Mouse (Mus musculus): ENCODE results near the gene Med16. TPM values are rescaled to one million over a fixed set of nuclear protein-coding genes. Genes with fewer than 3 reads are reported as not detected.

Gene Med16
- polyA plus RNA-seq, 1 experiment from 2014 or later, result 54.7 TPM

DNA sequence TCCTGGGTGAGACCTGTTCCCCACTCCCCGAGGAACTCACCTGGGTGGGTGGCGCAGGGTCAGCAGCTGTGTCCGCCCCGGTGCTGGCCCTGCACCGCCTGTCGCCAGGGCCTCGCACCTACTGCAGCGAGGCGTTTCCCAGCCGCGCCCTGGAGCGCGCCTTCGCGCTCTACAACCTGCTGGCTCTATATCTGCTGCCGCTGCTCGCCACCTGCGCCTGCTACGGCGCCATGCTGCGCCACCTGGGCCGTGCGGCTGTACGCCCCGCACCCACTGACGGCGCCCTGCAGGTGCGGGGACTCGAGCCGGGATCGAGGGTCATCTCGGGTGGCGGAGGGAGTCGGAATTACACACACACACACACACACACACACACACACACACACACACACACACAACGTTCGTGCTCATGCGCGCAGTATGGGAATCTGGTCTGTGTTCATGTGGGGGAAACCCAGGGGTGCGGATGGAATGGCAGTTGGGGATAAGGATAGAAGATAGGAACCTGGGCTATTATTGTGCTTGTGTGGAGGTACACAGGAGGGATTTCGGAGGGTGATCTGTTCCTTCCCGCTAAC, 12.3 kb upstream of the Med16 start, which contains the start of gene R3hdm4:
R3hdm4 (minus strand) TSS at position 251 of the 578 bp plus-strand sequence.
- Histone ChIP-seq H3K4me2 (peak within 1 kb of the TSS; percentile 53), H3K4me3 (peak within 1 kb of the TSS; percentile 29), H3K9ac (peak within 1 kb of the TSS; percentile 24; the same call in 1 of the 2 replicates), H3K4me1 (peaks cover 47% of the 10 kb centered on the region), H3K27ac (no peak within 1 kb of the TSS), H3K27me3 (peaks cover 62% of the 10 kb centered on the region), H3K9me3 (no peaks in the 10 kb centered on the region), H3K36me3 (no peaks in the 10 kb centered on the region)
- WGBS, result 4% methylated on average over 41 of the region's 41 CpGs
- ATAC-seq (ENCODE audit: borderline replicate concordance, extremely low read depth, low FRiP score, low TSS enrichment), result no peak

DNA sequence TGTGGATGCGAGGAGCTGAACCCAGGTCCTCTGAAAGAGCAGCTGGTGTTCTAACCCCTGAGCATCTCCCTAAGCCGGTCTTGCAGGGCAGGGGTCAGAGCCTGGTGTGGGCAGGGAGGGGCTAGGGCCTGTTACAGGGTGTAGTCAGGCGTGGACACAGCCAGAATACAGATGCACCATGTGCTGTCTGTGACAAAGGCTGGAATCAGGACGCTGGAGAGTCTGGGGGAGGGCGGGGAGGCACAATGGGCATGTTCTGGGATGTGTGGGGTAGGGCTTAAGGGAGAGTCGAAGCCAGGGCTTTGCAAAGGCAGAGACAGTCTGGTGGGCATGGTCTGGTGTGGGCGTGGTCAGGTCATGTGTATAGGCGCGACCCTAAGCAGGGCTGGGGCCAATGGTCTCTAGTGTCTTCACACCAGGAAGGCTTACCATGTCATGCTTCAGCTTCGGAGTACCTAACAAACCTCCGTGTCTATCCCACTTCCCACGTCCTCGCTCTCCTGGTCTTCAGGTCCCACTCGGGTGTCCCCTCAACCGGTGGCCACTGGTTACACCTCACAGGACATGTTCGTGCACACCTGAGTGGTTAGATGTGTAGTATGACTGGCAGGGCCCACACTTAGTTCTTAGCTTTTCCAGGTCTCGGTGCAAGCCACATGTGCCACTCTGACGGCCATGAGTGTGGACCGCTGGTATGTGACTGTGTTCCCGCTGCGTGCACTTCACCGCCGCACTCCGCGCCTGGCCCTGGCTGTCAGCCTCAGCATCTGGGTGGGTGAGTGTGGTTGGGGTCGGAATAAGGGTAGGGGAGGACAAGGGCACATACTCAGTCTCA, 11.6 kb upstream of the Med16 start:
- no peak overlapping the region for H3K27ac ChIP-seq
- no peak overlapping the region for H3K9ac ChIP-seq
- no peaks in the 10 kb centered on the region for H3K36me3 ChIP-seq
- ATAC-seq (ENCODE audit: borderline replicate concordance, extremely low read depth, low FRiP score, low TSS enrichment), result no peak; the same call in 1 of the 2 replicates
- peaks cover 48% of the 10 kb centered on the region for H3K4me1 ChIP-seq
- H3K9me3 ChIP-seq, result no peaks in the 10 kb centered on the region
- H3K4me3 ChIP-seq, result peak overlapping the region; percentile 29
- peak overlapping the region; percentile 53; the same call in 1 of the 2 replicates for H3K4me2 ChIP-seq
- 20% methylated on average over 26 of the region's 26 CpGs for WGBS
- H3K27me3 ChIP-seq, result peaks cover 62% of the 10 kb centered on the region

GRCm38 (mm10) chr10:79919251-79919849, 10.6 kb upstream of the Med16 start:
- Histone ChIP-seq H3K27me3 (peaks cover 62% of the 10 kb centered on the region), H3K36me3 (no peaks in the 10 kb centered on the region), H3K4me1 (peaks cover 57% of the 10 kb centered on the region), H3K9ac (no peak overlapping the region), H3K4me2 (peak overlapping the region; percentile 47), H3K27ac (no peak overlapping the region), H3K4me3 (peak overlapping the region; percentile 19), H3K9me3 (no peaks in the 10 kb centered on the region)
- 5% methylated on average over 21 of the region's 21 CpGs for WGBS
- ATAC-seq (ENCODE audit: borderline replicate concordance, extremely low read depth, low FRiP score, low TSS enrichment), result 0 out of 2 replicates have a peak, but pooled peaks have one; percentile 9

GRCm38 (mm10) chr10:79918231-79919078, 9.7 kb upstream of the Med16 start:
- H3K9me3 ChIP-seq, result no peaks in the 10 kb centered on the region
- peaks cover 63% of the 10 kb centered on the region for H3K4me1 ChIP-seq
- peaks cover 61% of the 10 kb centered on the region for H3K27me3 ChIP-seq
- H3K27ac ChIP-seq, result no peak overlapping the region
- 0 out of 2 replicates have a peak overlapping the region, but pooled peaks have one; percentile 7 for H3K9ac ChIP-seq
- H3K4me2 ChIP-seq, result peak overlapping the region; percentile 47
- H3K4me3 ChIP-seq, result peak overlapping the region; percentile 24
- H3K36me3 ChIP-seq, result no peaks in the 10 kb centered on the region
- 7% methylated on average over 35 of the region's 35 CpGs for WGBS
- no peak for ATAC-seq (ENCODE audit: borderline replicate concordance, extremely low read depth, low FRiP score, low TSS enrichment)

DNA sequence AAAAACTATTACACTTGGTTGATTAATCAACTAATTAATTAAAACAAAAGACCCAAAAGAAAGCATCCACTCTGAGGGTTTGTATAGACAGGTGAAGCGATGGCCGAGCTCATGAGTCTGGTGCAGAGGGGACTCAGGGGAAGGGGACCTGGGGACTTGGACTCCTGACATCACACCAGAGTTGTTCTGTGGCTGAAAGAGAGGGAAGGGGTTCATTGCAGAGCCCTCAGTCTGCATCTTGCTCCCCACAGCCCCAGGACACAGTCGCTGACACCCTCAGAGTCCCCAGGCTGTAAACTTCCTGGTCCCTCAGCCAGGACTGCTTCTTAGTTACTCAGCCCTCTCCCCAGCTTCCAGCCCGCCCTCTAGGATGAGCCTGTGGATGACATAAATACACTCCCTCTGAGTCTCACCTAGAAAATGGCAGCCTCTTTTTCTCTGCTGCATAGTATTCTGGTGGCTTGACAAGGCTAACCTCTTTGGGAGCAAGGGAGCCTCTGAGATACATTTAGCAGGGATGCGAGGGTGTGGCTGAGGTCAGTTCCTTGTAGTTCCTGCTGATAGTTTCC, 8.9 kb upstream of the Med16 start:
- Histone ChIP-seq H3K4me3 (no peak overlapping the region), H3K27me3 (peaks cover 52% of the 10 kb centered on the region), H3K27ac (no peak overlapping the region), H3K4me2 (peak overlapping the region; percentile 81), H3K9me3 (no peaks in the 10 kb centered on the region), H3K9ac (no peak overlapping the region), H3K4me1 (peaks cover 63% of the 10 kb centered on the region), H3K36me3 (0 out of 2 replicates have a peak, but pooled peaks cover 1% of the 10 kb centered on the region)
- 67% methylated on average over 5 of the region's 5 CpGs for WGBS
- ATAC-seq (ENCODE audit: borderline replicate concordance, extremely low read depth, low FRiP score, low TSS enrichment), result no peak

DNA sequence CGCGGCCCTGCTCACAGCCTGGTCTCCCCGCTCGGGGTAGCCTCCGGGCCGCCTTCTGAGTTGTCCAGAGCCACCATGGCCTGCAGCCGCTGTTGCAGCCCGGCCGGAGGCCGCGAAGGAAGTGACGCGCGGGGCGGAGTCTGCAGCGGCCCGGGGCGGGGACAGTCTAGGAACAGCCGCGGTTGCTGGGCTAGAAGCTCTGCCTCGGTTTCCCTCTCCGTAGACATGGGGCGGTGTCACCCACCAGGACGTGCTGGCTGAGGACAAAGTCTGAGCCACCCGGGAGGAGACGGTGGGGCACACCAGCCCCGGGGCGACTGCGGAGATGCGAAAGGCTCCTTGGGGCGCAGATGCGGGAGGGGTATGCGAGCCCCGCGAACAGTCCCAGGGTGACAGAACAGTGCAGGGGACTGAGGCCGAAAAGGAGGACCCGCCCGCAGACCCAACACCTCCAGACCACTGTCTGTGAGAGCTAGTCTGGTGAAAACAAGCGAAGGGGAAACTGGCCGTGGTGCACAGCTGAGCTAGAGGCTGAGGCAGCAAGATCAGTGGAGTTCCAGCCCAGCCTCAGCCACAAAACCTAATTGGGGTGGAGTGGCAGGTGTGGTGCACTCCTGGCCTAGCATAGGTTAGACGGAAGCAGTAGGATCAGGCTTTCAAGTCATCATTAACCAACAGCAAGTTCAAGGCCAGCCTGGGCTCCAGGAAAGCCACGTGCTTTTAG, 8.2 kb upstream of the Med16 start, which contains the start of gene Kiss1r:
Kiss1r (plus strand) TSS at position 164 of the 724 bp plus-strand sequence.
- WGBS, result 2% methylated on average over 41 of the region's 42 CpGs
- H3K4me2 ChIP-seq, result peak within 1 kb of the TSS; percentile 81
- peaks cover 46% of the 10 kb centered on the region for H3K27me3 ChIP-seq
- peak; percentile 79 for ATAC-seq (ENCODE audit: borderline replicate concordance, extremely low read depth, low FRiP score, low TSS enrichment)
- H3K9me3 ChIP-seq, result no peaks in the 10 kb centered on the region
- H3K4me3 ChIP-seq, result peak within 1 kb of the TSS; percentile 75
- H3K9ac ChIP-seq, result peak within 1 kb of the TSS; percentile 98
- peaks cover 8% of the 10 kb centered on the region; the same call in 1 of the 2 replicates for H3K36me3 ChIP-seq
- H3K4me1 ChIP-seq, result peaks cover 63% of the 10 kb centered on the region
- peak within 1 kb of the TSS; percentile 73 for H3K27ac ChIP-seq

GRCm38 (mm10) chr10:79916081-79916480, 7.4 kb upstream of the Med16 start:
- ATAC-seq (ENCODE audit: borderline replicate concordance, extremely low read depth, low FRiP score, low TSS enrichment), result no peak
- peak overlapping the region; percentile 81 for H3K4me2 ChIP-seq
- H3K27ac ChIP-seq, result 0 out of 2 replicates have a peak overlapping the region, but pooled peaks have one; percentile 18
- peaks cover 56% of the 10 kb centered on the region for H3K4me1 ChIP-seq
- peaks cover 37% of the 10 kb centered on the region for H3K27me3 ChIP-seq
- H3K9me3 ChIP-seq, result no peaks in the 10 kb centered on the region
- peaks cover 16% of the 10 kb centered on the region for H3K36me3 ChIP-seq
- WGBS, result 5% methylated on average over 8 of the region's 8 CpGs
- peak overlapping the region; percentile 98 for H3K9ac ChIP-seq
- peak overlapping the region; percentile 75 for H3K4me3 ChIP-seq

DNA sequence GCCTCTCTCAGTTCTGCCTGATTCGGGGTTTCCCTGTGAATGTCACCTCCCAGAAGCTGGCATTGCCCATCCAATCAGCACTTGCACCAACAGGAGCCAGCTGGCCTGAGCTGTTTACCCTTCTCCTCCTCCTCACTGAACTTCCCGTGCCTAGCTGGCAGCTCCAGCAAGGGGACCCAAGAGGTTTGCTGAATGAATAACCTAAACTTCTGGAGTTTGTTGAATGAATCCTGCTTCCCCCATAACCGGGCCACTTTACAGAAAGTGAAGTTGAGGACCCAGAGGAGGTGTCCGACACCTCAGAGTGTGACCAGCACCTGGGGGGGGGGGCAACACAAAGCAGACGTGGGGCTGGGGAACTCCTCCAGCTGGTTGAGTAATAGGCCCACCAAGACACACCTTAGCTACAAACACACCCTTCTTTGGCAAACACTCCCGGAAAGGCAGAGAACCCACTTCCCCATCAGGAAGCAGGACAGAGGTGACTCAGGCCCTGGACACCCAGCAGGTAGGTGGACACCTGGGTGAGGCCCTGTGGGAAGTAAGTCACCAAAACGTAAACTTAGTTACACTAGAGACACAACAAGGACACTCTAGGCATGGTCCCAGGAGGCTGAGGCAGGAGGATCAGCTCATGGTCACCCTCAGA, 6.3 kb upstream of the Med16 start:
- Histone ChIP-seq H3K4me2 (peak overlapping the region; percentile 81; the same call in 1 of the 2 replicates), H3K4me3 (peak overlapping the region; percentile 75; the same call in 1 of the 2 replicates), H3K27ac (no peak overlapping the region), H3K4me1 (peaks cover 46% of the 10 kb centered on the region), H3K27me3 (peaks cover 27% of the 10 kb centered on the region), H3K36me3 (peaks cover 22% of the 10 kb centered on the region), H3K9me3 (no peaks in the 10 kb centered on the region), H3K9ac (no peak overlapping the region)
- ATAC-seq (ENCODE audit: borderline replicate concordance, extremely low read depth, low FRiP score, low TSS enrichment), result no peak
- WGBS, result 53% methylated on average over 7 of the region's 7 CpGs

GRCm38 (mm10) chr10:79914131-79914947, 5.6 kb upstream of the Med16 start:
- Histone ChIP-seq H3K9me3 (no peaks in the 10 kb centered on the region), H3K36me3 (peaks cover 22% of the 10 kb centered on the region), H3K27me3 (peaks cover 20% of the 10 kb centered on the region), H3K27ac (no peak overlapping the region), H3K4me1 (peaks cover 43% of the 10 kb centered on the region), H3K4me3 (no peak overlapping the region), H3K9ac (no peak overlapping the region), H3K4me2 (peak overlapping the region; percentile 81; the same call in 1 of the 2 replicates)
- no peak for ATAC-seq (ENCODE audit: borderline replicate concordance, extremely low read depth, low FRiP score, low TSS enrichment)
- WGBS, result 69% methylated on average over 11 of the region's 11 CpGs
